16 mouse cellular contexts compared by ENCODE assay signal in the genomic region with DNA sequence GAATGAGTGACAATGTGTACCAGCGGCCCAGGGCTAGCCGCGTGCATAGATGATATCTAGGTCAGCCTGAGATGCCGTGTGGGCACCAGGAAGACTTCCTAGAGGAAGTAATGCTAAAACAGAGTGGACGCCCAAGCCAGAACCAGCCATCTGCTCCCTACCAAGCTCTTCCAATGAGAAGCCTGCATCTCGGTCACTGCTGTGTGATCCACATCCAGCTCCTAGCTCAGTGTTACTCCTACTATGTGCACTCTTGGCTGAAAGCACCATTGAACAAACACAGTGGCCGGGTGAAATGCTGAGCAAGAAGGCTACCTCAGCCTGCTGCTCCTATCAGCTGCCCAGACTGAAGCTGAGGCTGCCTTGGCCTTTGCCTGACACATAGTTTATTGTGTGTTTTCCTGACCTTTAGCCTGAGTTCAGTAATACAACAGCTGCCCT. TPM values are rescaled to one million over a fixed set of nuclear protein-coding genes. Genes with fewer than 3 reads are reported as not detected.
A peak's percentile ranks its signal among the peaks of the same experiment; 100 is the strongest.
DNase-seq lines count a peak whose midpoint lies in the region; ATAC-seq and TF ChIP-seq lines count a peak whose summit lies in the region.
"Had no signal": no experiment of that assay in that cellular context is flagged by ENCODE, and none has a peak within 500 bp of the region (broad histone marks: within the 10 kb centered on the region; RNA-seq: fewer than 3 reads in every experiment).

No protein-coding gene starts in this region.

- TF ChIP-seq CTCF in liver, adult 2 months (IDR thresholded peaks at IDR 0.05; ENCODE audit: low read depth, low read length) = no peak
- TF ChIP-seq CTCF in small intestine, adult 2 months (IDR thresholded peaks at IDR 0.05; ENCODE audit: extremely low read depth, insufficient read length, insufficient replicate concordance, low read depth, low read length) = no peak

- no peaks in the 10 kb centered on the region for H3K36me3 ChIP-seq in liver, adult 2 months (ENCODE audit: control insufficient read depth, insufficient read depth, low read length)
- no peaks in the 10 kb centered on the region for H3K36me3 ChIP-seq in small intestine, adult 2 months (ENCODE audit: control insufficient read depth, insufficient read depth, low read length)
- H3K36me3 ChIP-seq: heart, embryonic 13.5 days; hindbrain, embryonic 10.5 days had no signal

- H3K27ac ChIP-seq in liver, adult 2 months (replicated peaks; ENCODE audit: insufficient read depth, low read depth, low read length) = peak overlapping the region; percentile 88
- H3K27ac ChIP-seq in small intestine, adult 2 months (ENCODE audit: insufficient read depth, low read depth, low read length) = peak overlapping the region; percentile 37; the same call in 1 of the 2 replicates
- H3K27ac ChIP-seq: heart, embryonic 13.5 days; hindbrain, embryonic 10.5 days; midbrain, embryonic 10.5 days had no signal

- H3K4me1 ChIP-seq in liver, adult 2 months (ENCODE audit: control insufficient read depth, insufficient read depth, low read length) = peaks cover 33% of the 10 kb centered on the region
- H3K4me1 ChIP-seq in small intestine, adult 2 months (ENCODE audit: control insufficient read depth, insufficient read depth, insufficient read length, low read length) = peaks cover 11% of the 10 kb centered on the region; the same call in 1 of the 2 replicates
- H3K4me1 ChIP-seq: heart, embryonic 13.5 days; midbrain, embryonic 10.5 days had no signal

- ATAC-seq in megakaryocyte-erythroid progenitor cell, adult 5-6 weeks (replicated peaks; ENCODE audit: low FRiP score, low TSS enrichment, poor library complexity, severe bottlenecking) = no peak
- ATAC-seq: inflammation-experienced regulatory T-cells, adult 6 months had no signal

- no peaks in the 10 kb centered on the region for H3K79me2 ChIP-seq in liver, adult 2 months (ENCODE audit: control insufficient read depth, insufficient read depth, low read length)

- peak; percentile 99 for DNase-seq in liver, adult 2 months (ENCODE audit: extremely low read depth, low read depth, low spot score)
- DNase-seq in liver = no peak
- DNase-seq in adrenal gland, postnatal 36 days = peak; percentile 55 to 64
- DNase-seq in cerebellum, adult 9-10 months = peak; percentile 61
- no peak for DNase-seq in heart, postnatal 4 days
- DNase-seq: gastrocnemius, postnatal 36 days; lung, postnatal 10 days; thymus, postnatal 14 days had no signal

- no peak for TF ChIP-seq POLR2A in liver, adult 2 months (IDR thresholded peaks at IDR 0.05; ENCODE audit: extremely low read depth, insufficient read depth, low read length)
- no peak for TF ChIP-seq POLR2A in small intestine, adult 2 months (IDR thresholded peaks at IDR 0.05; ENCODE audit: low read depth, low read length)

- no peaks in the 10 kb centered on the region for H3K27me3 ChIP-seq in liver, adult 2 months (ENCODE audit: control insufficient read depth, insufficient read depth, low read length)
- H3K27me3 ChIP-seq in small intestine, adult 2 months (ENCODE audit: control insufficient read depth, insufficient read depth, low read length) = no peaks in the 10 kb centered on the region
- H3K27me3 ChIP-seq: heart, embryonic 13.5 days had no signal

- no peak overlapping the region for H3K4me3 ChIP-seq in liver, adult 2 months (ENCODE audit: insufficient read depth, low read depth, low read length)
- no peak overlapping the region for H3K4me3 ChIP-seq in small intestine, adult 2 months (ENCODE audit: low read depth, low read length)
- H3K4me3 ChIP-seq: erythroblast, embryonic 14.5 days; heart, embryonic 13.5 days; hindbrain, embryonic 10.5 days; midbrain, embryonic 10.5 days; myocyte had no signal

- WGBS in liver, adult 2 months = 12% methylated on average over 7 of the region's 7 CpGs
- 53% methylated on average over 7 of the region's 7 CpGs for WGBS in small intestine, adult 2 months

- peak overlapping the region; percentile 17 for H3K9ac ChIP-seq in liver, adult 2 months (ENCODE audit: low read depth, low read length)
- H3K9ac ChIP-seq: heart, embryonic 13.5 days had no signal

RNA-seq across cellular contexts. Expression of gene Elk4, which starts 14.8 kb away (rescaled TPM):
- 39.4 and 42.1 TPM in 2 replicates for total RNA-seq in liver, adult 2 months (2014; rRNA removed)
- 17.2 and 23.3 TPM in 2 replicates for polyA plus RNA-seq in liver, adult 2 months (2012; rRNA removed)
- 100 to 1,000 TPM; 103 to 108 TPM for total RNA-seq in adrenal gland, postnatal 36 days (2021)
- 8.0 and 16.6 TPM in 2 replicates for polyA plus RNA-seq in small intestine, adult 2 months (2012; rRNA removed)
- total RNA-seq in megakaryocyte-erythroid progenitor cell, adult 5-6 weeks (2014; fragmentation: Nextera tagmentation) = 97.8 and 135 TPM in 2 replicates
- 88.1 and 90.9 TPM in 2 replicates for total RNA-seq in megakaryocyte-erythroid progenitor cell, adult 5-6 weeks (2017)
- total RNA-seq in heart, postnatal 4 days (2021) = 100 to 1,000 TPM; 104 to 110 TPM

RNA-seq across cellular contexts. Expression of gene Slc45a3, which starts 29.8 kb away (rescaled TPM):
- 10.0 and 10.3 TPM in 2 replicates for total RNA-seq in liver, adult 2 months (2014; rRNA removed)
- polyA plus RNA-seq in liver, adult 2 months (2012; rRNA removed) = 28.0 and 39.8 TPM in 2 replicates
- total RNA-seq in adrenal gland, postnatal 36 days (2021) = 10 to 100 TPM; 15.2 to 31.5 TPM
- polyA plus RNA-seq in small intestine, adult 2 months (2012; rRNA removed) = 2.1 and 10.7 TPM in 2 replicates
- total RNA-seq in megakaryocyte-erythroid progenitor cell, adult 5-6 weeks (2014; fragmentation: Nextera tagmentation) = 19.5 and 39.2 TPM in 2 replicates
- total RNA-seq in megakaryocyte-erythroid progenitor cell, adult 5-6 weeks (2017) = 12.0 and 14.8 TPM in 2 replicates
- 1 to 10 TPM; 2.1 to 2.3 TPM for total RNA-seq in heart, postnatal 4 days (2021)
- polyA plus RNA-seq: inflammation-experienced regulatory T-cells, adult 6 months had no signal

Comparison
In these comparisons a context has a peak if more than half of its experiments do, and no peak if none do; other contexts are left out.
1. DNase-seq: peak in liver, adult 2 months (single experiment), adrenal gland, postnatal 36 days (2 of 2) and cerebellum, adult 9-10 months (single experiment); none in liver (single experiment) and heart, postnatal 4 days (single experiment).